Mouse (Mus musculus) lung, embryonic 15.5 days (tissue): ENCODE results near the gene Tcf25. TPM values are rescaled to one million over a fixed set of nuclear protein-coding genes. Genes with fewer than 3 reads are reported as not detected.

ENCODE experiments used
- ATAC-seq: fragments of 200-750 bp; cut with Nextera tagmentation; 2 replicates; pipeline ENCODE4 v1.8.0; 2017; ENCODE audit warnings: moderate number of reproducible peaks, borderline replicate concordance; ENCODE audit not compliant: low FRiP score, low TSS enrichment; ENCODE audit errors: extremely low read depth
- H3K27ac ChIP-seq: fragments of 300-500 bp; sonication (generic); 2 replicates; pipeline ENCODE4 v1.5.1; 2015; ENCODE audit warnings: moderate library complexity, mild to moderate bottlenecking, inconsistent platforms
- H3K27me3 ChIP-seq: fragments of 300-500 bp; sonication (generic); 2 replicates; pipeline ENCODE4 v1.6.1; 2015; ENCODE audit warnings: inconsistent platforms
- H3K36me3 ChIP-seq: fragments of 300-500 bp; sonication (generic); 2 replicates; pipeline ENCODE4 v1.6.1; 2015; ENCODE audit warnings: inconsistent platforms
- H3K4me1 ChIP-seq: fragments of 300-500 bp; sonication (generic); 2 replicates; pipeline ENCODE4 v1.6.1; 2015; ENCODE audit warnings: inconsistent platforms
- H3K4me2 ChIP-seq: fragments of 300-500 bp; sonication (generic); 2 replicates; pipeline ENCODE4 v1.6.1; 2015; ENCODE audit warnings: inconsistent platforms, mild to moderate bottlenecking, moderate library complexity
- H3K4me3 ChIP-seq: fragments of 300-500 bp; sonication (generic); 2 replicates; pipeline ENCODE4 v1.5.1; 2015; ENCODE audit warnings: mild to moderate bottlenecking, inconsistent platforms
- H3K9ac ChIP-seq: fragments of 300-500 bp; sonication (generic); 2 replicates; pipeline ENCODE4 v1.6.1; 2015; ENCODE audit warnings: inconsistent platforms
- H3K9me3 ChIP-seq: fragments of 300-500 bp; sonication (generic); 2 replicates; pipeline ENCODE4 v1.6.1; 2016; ENCODE audit warnings: inconsistent platforms
- WGBS: fragments of 180-500 bp; shearing (Covaris S2); methylation state at CpG from one replicate; pipeline ENCODE4 v1.1.7; 2015; 5-methylcytosine and 5-hydroxymethylcytosine counted together
- polyA plus RNA-seq: library from polyadenylated mRNA; unstranded; fragments of >200 nt; fragmentation: Nextera tagmentation; extraction: Ambion mirVana; gene quantifications from 2 replicates; pipeline ENCODE4 v1.2.1, GENCODE M21; 2015

Gene Tcf25
- polyA plus RNA-seq, 1 experiment from 2014 or later, result 162 TPM

DNA sequence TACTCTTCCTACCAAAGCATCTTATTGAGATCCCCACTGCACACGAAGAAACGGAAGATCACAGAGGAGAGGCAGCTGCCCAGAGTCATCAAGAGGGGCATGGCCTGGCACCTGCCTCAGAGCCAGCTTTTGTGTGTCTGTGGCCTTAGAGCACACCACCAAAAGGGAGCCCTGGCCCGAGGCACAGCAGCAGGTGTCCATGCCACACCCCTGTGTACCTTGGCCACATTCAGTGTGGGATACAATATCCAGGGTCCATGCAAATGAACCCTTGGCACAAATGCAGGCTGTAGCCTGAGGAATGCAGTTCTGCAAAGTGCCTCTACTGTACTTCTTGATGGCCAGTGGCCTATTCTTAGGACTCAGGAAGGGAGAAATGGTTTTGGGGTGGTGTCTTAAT lies 36.1 kb upstream of the Tcf25 start:
- Histone ChIP-seq H3K9me3 (no peaks in the 10 kb centered on the region), H3K27ac (no peak overlapping the region), H3K9ac (no peak overlapping the region), H3K27me3 (peaks cover 25% of the 10 kb centered on the region), H3K4me3 (no peak overlapping the region), H3K4me1 (peaks cover 8% of the 10 kb centered on the region), H3K36me3 (no peaks in the 10 kb centered on the region), H3K4me2 (no peak overlapping the region)
- no peak for ATAC-seq
- 82% methylated on average over 3 of the region's 3 CpGs for WGBS

DNA sequence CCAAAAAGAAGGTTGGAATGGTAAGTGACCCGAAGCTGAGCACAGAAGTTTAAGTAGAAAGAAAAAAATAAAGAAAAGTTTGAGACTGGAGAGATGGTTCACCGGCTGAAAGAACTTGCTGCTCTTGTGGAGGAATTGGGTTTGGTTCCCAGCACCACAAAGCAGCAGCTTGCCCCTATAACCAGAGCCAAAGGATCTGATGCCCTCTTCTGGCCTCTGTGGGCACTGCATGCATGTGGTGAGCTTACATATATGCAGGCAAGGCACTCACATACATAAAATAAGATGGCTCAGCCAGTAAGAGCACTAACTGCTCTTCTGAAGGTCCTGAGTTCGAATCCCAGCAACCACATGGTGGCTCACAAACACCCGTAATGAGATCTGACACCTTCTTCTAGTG lies 33.5 kb upstream of the Tcf25 start:
- ATAC-seq, result no peak
- peaks cover 5% of the 10 kb centered on the region for H3K27me3 ChIP-seq
- H3K36me3 ChIP-seq, result no peaks in the 10 kb centered on the region
- peaks cover 15% of the 10 kb centered on the region; the same call in 1 of the 2 replicates for H3K4me1 ChIP-seq
- no peaks in the 10 kb centered on the region for H3K9me3 ChIP-seq
- WGBS, result 90% methylated on average over 4 of the region's 4 CpGs
- no peak overlapping the region for H3K4me3 ChIP-seq
- H3K27ac ChIP-seq, result no peak overlapping the region
- no peak overlapping the region for H3K4me2 ChIP-seq
- no peak overlapping the region for H3K9ac ChIP-seq

DNA sequence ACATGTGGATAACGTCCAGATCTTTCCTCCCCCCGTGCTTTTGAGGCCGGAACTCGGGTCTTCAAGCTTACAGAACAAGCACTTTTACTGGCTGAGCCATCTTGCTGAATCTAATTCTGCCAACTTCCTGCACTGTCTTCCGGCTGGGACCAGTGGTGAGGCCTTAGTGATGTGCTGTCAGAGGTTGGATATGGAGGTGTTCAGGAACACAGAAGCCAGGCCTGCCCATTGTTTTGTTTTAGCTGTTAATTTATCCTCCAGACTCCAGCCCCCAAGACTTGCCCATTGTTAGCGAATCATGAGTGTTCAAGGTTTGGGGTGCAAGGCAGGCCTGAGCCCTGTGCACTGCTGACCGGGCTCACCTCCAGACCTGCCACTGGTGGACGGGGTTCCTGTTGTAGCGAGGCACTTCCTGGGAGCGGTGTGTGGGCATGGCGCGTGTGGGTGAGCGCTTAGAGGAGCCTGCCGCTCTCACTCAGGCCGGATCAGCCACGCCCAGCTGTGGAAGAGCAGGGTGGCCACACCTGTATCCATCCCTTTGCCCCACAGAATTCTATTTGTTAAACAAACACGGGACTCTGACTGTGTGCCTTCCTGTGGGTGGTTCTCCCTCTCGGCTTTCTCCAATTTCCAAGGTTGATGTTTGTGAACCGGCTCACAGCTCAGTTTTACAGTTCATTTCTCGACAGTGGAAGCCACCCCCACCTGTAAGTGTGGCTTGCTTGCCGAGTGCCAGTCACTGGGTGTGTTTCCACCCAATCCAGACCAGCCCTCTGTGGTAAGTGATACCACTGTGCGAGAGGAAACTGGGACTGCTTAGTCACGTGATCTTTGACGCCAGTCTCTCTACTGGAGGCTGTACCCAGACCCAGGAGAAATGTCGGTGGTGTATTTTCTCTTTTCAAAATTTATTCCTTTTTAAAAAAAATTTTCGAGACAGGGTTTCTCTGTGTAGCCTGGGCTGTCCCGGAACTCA lies 32.2 kb upstream of the Tcf25 start:
- Histone ChIP-seq H3K4me3 (no peak overlapping the region), H3K4me2 (no peak overlapping the region), H3K9me3 (no peaks in the 10 kb centered on the region), H3K36me3 (no peaks in the 10 kb centered on the region), H3K27ac (no peak overlapping the region), H3K27me3 (no peaks in the 10 kb centered on the region), H3K4me1 (peaks cover 15% of the 10 kb centered on the region; the same call in 1 of the 2 replicates), H3K9ac (no peak overlapping the region)
- 69% methylated on average over 27 of the region's 27 CpGs for WGBS
- no peak for ATAC-seq

DNA sequence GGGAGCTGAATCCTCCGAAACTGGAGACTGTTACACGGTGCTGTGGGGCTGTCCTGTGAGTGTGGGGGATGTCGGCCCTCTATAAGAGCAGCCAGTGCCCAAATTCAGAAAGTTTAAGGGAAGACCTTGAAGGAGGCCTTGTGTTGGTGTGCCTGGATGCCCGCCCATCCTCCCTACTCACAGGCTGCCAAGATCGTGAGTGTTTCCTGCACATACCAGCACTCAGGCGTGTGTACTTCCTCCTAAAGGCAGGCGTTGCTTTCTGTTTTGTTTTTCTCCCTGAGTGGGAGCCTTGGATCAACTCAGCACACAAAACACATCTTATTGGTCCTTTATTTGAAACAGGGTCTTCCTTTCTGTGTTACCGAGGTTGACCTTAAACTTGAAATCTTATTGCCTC lies 31.3 kb upstream of the Tcf25 start:
- peaks cover 15% of the 10 kb centered on the region; the same call in 1 of the 2 replicates for H3K4me1 ChIP-seq
- no peaks in the 10 kb centered on the region for H3K27me3 ChIP-seq
- no peak overlapping the region for H3K27ac ChIP-seq
- 62% methylated on average over 8 of the region's 8 CpGs for WGBS
- no peaks in the 10 kb centered on the region for H3K9me3 ChIP-seq
- H3K4me3 ChIP-seq, result no peak overlapping the region
- ATAC-seq, result no peak
- H3K9ac ChIP-seq, result no peak overlapping the region
- no peak overlapping the region for H3K4me2 ChIP-seq
- H3K36me3 ChIP-seq, result no peaks in the 10 kb centered on the region

DNA sequence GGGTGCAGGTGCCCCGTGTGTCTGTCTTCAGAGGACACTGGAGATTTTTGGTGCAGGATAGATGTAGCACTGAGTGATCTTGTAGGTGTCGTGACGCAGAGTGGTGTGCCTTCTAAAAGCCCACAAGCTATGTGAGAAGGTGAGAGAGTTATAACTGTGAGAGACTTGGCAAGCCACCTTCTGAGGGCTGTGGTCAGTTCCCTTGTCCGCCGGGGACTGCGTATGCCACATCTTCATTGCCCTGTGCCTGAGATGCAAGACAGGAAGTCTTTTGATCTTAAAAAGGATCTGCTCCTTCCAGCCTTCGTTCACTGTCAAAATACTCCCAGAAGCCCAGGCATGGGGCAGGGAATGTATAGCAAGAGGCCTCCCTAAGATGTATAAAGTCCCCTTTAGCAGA lies 30.6 kb upstream of the Tcf25 start:
- H3K27me3 ChIP-seq, result no peaks in the 10 kb centered on the region
- H3K4me3 ChIP-seq, result no peak overlapping the region
- no peak overlapping the region for H3K4me2 ChIP-seq
- WGBS, result 54% methylated on average over 7 of the region's 7 CpGs
- no peaks in the 10 kb centered on the region for H3K36me3 ChIP-seq
- no peaks in the 10 kb centered on the region for H3K9me3 ChIP-seq
- 0 out of 2 replicates have a peak overlapping the region, but pooled peaks have one; percentile 1 for H3K27ac ChIP-seq
- no peak for ATAC-seq
- H3K9ac ChIP-seq, result no peak overlapping the region
- peaks cover 18% of the 10 kb centered on the region for H3K4me1 ChIP-seq

DNA sequence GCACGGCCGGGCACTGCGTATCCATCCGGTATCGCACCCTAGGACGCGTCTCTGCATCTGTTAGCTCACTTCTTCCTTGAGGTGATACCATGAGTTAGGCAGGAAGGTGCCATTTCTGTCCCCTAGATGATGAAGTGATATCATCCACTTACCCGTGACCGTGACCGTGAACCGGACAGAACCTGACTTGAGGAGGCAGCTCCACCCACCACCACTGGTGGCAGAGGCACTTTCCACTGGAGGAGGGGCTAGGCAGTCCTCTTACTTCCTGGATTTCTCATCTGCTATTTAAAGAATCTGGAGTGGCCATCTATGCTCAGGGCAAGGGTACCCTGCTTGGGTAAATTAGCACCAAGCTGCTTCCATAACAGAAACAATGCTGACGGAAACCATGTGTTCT lies 30.1 kb upstream of the Tcf25 start:
- Histone ChIP-seq H3K9me3 (no peaks in the 10 kb centered on the region), H3K27me3 (no peaks in the 10 kb centered on the region), H3K36me3 (no peaks in the 10 kb centered on the region), H3K27ac (0 out of 2 replicates have a peak overlapping the region, but pooled peaks have one; percentile 1), H3K4me3 (no peak overlapping the region), H3K4me2 (no peak overlapping the region), H3K9ac (no peak overlapping the region), H3K4me1 (peaks cover 24% of the 10 kb centered on the region)
- no peak for ATAC-seq
- 67% methylated on average over 12 of the region's 12 CpGs for WGBS

DNA sequence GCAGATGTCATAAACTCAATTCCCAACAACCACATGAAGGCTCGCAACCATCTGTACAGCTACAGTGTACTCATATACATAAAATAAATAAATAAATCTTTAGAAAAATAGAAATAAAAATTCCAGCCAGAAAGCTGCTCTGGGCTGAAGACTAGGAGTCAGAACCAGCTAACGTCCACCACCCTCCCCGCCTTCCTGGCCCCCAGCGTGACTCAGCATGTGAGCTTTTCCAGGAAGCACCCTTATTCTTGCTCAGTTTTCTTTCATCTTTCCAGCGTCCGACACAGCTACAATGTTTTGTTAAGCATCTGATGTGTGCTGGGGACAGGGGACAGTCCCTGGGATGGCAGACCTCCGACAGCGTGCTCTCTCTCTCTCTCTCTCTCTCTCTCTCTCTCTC lies 28.4 kb upstream of the Tcf25 start:
- Histone ChIP-seq H3K36me3 (no peaks in the 10 kb centered on the region), H3K27ac (no peak overlapping the region), H3K4me3 (no peak overlapping the region), H3K4me1 (peaks cover 31% of the 10 kb centered on the region), H3K4me2 (no peak overlapping the region), H3K27me3 (no peaks in the 10 kb centered on the region), H3K9me3 (no peaks in the 10 kb centered on the region), H3K9ac (no peak overlapping the region)
- WGBS, result 60% methylated on average over 8 of the region's 8 CpGs
- no peak for ATAC-seq

DNA sequence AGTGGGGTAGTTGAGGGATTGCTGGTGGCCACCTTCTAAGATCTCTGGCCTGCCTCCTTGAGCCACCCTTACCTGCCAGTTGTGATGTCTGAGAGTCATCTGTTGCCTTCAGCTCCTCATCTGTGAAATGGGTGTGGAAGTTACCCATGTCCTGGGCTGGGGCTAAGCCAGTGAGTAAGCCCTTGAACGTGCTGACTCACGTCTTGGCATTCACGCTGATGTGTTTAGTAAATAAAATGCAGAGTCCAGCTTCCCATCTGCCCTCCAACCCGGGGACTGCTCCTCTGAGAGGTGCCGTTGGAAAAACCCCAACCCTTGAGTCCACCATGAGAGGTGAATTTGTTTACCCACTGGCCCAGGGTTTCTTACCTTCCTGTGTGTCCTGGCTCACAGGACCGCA lies 27.7 kb upstream of the Tcf25 start:
- H3K27me3 ChIP-seq, result no peaks in the 10 kb centered on the region
- peaks cover 31% of the 10 kb centered on the region for H3K4me1 ChIP-seq
- no peaks in the 10 kb centered on the region for H3K36me3 ChIP-seq
- no peaks in the 10 kb centered on the region for H3K9me3 ChIP-seq
- no peak overlapping the region for H3K27ac ChIP-seq
- H3K9ac ChIP-seq, result no peak overlapping the region
- no peak overlapping the region for H3K4me2 ChIP-seq
- 54% methylated on average over 6 of the region's 6 CpGs for WGBS
- ATAC-seq, result no peak
- H3K4me3 ChIP-seq, result no peak overlapping the region

DNA sequence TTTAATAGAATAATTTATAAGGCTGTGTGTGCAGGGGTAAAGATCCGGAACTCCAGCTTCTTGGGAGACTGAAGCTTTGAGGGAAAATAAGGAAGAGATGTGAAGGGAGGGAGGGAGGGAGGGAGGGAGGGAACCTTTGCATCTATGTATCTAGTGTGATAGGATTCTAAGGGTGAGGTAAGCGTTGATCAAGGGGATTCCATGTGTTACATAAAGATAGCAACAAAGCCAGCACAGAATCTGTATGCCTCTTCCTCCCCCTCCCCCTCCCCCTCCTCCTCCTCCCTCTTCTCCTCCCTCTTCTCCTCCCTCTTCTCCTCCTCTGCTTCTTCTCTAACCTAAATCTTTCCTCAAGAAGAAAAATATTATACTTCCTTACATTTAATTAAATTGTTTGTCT lies 26.3 kb upstream of the Tcf25 start:
- no peaks in the 10 kb centered on the region for H3K9me3 ChIP-seq
- H3K4me2 ChIP-seq, result no peak overlapping the region
- H3K4me1 ChIP-seq, result peaks cover 31% of the 10 kb centered on the region
- H3K9ac ChIP-seq, result no peak overlapping the region
- no peak for ATAC-seq
- no peaks in the 10 kb centered on the region for H3K27me3 ChIP-seq
- H3K27ac ChIP-seq, result no peak overlapping the region
- H3K4me3 ChIP-seq, result no peak overlapping the region
- 60% methylated on average over 2 of the region's 2 CpGs for WGBS
- H3K36me3 ChIP-seq, result no peaks in the 10 kb centered on the region

DNA sequence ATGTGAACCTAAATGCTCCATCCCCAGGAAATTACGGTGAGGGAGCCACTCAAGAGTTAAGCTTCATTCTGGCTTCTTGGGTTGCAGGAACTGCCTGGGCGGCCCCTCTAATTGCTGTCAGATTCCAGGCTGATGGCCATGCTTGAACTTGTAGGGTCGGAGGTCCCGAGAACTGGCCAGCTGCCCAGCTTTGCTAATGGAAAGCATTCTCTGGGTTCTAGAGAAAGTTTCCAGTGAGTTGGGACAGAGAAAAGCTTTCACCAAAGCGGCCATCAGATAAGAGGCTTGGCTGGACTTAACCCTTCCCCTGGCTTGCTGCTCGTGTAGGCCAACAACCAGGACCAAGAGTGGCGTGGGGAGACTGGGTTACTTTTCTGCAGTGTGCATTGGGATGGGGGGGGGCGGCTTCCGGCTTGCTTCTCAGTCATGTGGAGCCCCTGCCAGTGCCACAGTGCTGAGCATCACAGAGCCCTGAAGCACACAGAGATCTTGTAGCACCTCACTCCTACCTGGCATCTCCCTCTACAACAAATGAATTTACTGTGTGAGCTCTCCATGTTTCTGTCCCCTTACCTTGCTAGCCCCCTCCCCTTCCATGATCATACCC lies 25.2 kb upstream of the Tcf25 start:
- Histone ChIP-seq H3K36me3 (no peaks in the 10 kb centered on the region), H3K4me2 (no peak overlapping the region), H3K27ac (peak overlapping the region; percentile 67), H3K27me3 (peaks cover 2% of the 10 kb centered on the region; the same call in 1 of the 2 replicates), H3K9ac (no peak overlapping the region), H3K4me1 (peaks cover 23% of the 10 kb centered on the region), H3K9me3 (no peaks in the 10 kb centered on the region), H3K4me3 (no peak overlapping the region)
- WGBS, result 21% methylated on average over 9 of the region's 9 CpGs
- ATAC-seq, result peak; percentile 81

DNA sequence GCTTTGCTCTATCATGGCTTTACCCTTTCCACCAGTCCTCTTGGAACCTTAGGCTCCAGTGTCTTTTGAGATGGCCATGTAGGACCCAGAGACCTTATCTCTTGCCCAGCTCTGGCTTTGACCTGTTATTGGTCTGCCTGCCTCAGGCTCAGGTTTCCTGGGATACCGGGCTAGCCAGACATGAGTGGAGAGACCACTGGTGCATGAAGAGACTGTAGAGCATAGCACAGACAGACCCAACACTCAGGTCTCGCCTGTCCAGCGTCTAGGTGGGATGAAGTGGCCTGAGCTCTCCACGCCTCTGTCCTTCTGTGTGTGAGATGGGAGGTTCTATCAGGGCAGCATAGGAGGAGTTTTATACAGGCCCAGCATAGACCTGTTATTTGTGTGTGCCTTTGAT lies 24.5 kb upstream of the Tcf25 start:
- Histone ChIP-seq H3K4me2 (no peak overlapping the region), H3K27me3 (peaks cover 7% of the 10 kb centered on the region), H3K36me3 (no peaks in the 10 kb centered on the region), H3K4me3 (no peak overlapping the region), H3K9me3 (no peaks in the 10 kb centered on the region), H3K27ac (peak overlapping the region; percentile 67; the same call in 1 of the 2 replicates), H3K9ac (no peak overlapping the region), H3K4me1 (peaks cover 17% of the 10 kb centered on the region)
- ATAC-seq, result no peak
- WGBS, result 71% methylated on average over 4 of the region's 4 CpGs

DNA sequence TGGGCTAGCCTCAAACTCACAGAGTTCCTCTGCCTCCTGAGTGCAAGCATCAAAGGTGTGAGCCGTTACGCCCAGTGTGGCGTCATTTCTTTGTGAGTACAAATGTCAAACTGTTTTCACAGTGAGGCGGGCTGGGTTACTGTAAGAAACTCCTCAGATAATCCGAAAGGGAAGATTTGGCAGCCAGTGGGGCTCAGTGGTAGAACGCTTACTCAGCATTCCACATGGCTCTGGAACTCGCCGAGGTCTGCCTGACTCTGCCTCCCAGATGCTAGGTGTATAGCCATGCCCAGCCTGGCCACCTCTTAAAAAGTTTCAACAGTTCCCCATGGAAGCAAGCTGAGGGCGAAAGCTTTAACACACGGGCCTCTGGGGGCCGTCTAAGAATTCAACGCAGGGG lies 21.4 kb upstream of the Tcf25 start:
- 75% methylated on average over 12 of the region's 12 CpGs for WGBS

More for the DNA sequence above, 21.4 kb upstream of the Tcf25 start:
- Histone ChIP-seq H3K4me2 (no peak overlapping the region), H3K4me1 (peaks cover 17% of the 10 kb centered on the region), H3K27me3 (peaks cover 8% of the 10 kb centered on the region), H3K9ac (no peak overlapping the region), H3K4me3 (no peak overlapping the region), H3K36me3 (no peaks in the 10 kb centered on the region), H3K9me3 (no peaks in the 10 kb centered on the region), H3K27ac (no peak overlapping the region)
- no peak for ATAC-seq
